Mouse (Mus musculus): ENCODE measurements at regions not wholly inside any gene's neighbourhood (a gene's known extent, or its start where the extent isn't known, plus 50 kb on each side); places are given as distances from the start of the nearest gene placed in this dataset.

DNA sequence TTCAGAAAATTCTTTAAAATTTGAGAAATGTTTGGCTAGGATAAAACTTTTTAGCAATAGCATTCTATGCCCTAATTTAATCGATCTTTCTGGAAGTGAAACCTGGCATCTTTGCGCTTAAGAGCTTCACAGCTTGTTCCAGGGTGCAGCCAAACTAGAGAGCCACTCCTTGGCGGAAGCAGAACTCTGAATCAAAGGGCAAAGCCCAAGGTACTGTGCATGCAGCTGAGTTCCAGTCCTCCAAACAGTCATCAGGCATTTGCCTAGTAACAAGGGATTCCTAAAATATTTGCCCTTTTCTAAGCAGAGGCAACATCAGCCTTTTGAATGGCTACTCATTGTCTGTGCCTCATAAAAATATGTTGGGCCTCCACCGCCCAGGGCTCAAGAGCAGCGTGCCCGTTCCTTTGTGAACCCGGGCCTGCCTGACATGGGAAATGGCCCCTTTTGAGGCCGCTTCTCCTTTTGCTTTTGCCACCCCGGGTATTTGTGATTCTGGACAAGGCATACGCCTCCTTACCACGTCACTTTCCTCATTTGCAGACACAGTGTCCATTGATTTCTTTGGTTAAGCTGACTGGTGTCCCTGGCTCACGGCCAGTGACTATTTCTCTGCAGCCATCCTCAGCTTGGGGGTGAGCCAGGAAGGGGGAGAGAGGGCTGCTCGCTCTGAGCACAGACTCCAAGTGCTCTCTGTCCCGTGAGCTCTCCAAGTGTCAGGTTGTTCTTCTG, 402.2 kb upstream of the Smim15 start:
- DNase-seq (ENCODE audit: low spot score in 2 of 2), result peak; percentile 48 to 72

DNA sequence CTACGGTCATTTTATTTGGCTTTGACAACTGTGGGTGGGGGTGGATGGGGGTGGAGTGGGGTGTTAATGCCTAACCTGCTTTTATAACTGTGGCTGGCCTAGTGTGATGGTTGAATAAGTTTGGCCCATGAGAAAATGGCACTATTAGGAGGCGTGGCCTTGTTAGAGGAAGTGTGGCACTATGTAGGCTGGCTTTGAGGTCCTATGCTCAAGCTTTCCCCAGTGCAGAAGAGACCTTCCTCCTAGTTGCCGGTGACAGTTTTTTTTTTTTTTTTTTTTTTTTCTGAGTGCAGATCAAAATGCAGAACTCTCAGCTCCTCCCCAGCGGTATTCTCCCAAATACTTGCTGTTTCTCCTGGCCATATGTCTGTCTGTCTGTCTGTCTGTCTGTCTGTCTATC, 404.6 kb upstream of the Smim15 start:
- no peak for DNase-seq (ENCODE audit: low spot score in 2 of 2)

DNA sequence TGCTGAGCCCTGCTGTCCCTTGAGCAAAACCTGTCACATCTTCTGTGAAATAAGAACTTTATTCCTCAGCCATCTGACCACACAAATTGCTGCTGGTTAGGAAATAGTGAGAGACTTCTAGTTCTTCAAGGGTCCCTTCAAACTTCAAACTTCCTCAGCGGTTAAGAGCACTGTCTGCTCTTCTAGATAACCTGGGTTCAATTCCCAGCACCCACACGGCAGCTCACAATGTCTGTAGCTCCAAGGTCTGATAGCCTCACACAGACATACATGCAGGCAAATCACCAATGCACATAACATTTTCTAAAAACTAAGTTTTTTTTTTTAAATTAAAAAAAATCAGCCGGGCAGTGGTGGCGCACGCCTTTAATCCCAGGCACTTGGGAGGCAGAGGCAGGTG, 407.0 kb upstream of the Smim15 start:
- DNase-seq (ENCODE audit: low spot score in 2 of 2), result no peak

DNA sequence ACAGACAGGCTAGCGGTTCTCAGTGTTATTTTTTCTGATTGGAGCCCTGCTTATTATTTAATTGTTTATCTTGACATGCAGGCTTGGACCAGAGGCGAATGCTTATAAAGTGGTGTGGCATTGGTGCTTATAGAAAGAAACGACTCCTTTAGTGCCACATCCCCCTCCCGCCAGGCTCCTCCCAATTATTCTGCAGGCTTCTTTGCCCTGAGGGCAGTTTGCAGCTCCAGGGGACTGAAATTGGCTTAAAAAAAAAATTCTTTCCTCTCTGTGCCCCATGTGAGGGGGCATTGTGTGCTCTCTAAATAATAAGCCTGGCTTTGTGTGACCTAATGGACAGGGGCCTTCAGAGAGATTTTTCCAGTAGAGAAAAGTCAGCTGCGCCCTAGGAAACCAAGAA, 409.1 kb upstream of the Smim15 start:
- no peak for DNase-seq (ENCODE audit: low spot score in 2 of 2)

DNA sequence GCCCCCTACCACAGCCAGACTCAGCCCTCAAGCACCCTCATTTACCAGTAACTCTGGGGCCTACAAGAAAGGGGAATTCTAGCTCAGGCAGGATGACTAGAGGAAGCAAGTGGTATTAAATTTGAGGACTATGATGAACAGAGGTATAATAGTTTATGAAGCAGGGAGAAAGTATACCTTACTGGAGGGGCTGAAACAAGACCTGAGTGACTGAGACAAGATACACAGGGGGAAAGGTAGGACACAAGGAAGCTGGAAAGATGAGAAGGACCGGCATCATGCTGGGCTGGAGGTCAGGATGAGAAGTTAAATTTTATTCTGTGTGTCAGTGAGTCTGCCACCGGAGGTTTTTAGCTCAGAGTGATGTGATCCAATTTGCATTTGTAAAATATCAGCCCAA, 417.2 kb upstream of the Smim15 start:
- DNase-seq (ENCODE audit: low spot score in 2 of 2), result no peak

DNA sequence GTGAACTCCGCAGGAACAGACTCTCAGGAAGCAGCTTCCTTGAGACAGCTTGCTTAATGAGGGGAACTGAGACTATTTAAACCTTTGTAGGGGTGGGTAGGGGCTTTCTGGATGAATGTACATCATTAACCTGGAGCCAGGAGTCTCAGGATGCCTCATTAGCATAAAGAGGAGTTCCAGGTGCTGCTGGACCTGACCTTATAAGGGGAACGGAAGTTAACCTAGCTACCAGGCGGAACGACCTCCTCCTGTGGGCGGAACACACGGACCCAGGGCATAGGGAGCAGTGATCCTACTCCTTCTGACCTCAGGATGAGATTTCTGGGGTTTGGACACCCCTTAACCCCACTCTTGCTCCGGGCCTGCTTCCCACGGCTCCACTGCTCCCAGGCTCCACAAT, 417.6 kb upstream of the Smim15 start:
- DNase-seq (ENCODE audit: low spot score in 2 of 2), result no peak

DNA sequence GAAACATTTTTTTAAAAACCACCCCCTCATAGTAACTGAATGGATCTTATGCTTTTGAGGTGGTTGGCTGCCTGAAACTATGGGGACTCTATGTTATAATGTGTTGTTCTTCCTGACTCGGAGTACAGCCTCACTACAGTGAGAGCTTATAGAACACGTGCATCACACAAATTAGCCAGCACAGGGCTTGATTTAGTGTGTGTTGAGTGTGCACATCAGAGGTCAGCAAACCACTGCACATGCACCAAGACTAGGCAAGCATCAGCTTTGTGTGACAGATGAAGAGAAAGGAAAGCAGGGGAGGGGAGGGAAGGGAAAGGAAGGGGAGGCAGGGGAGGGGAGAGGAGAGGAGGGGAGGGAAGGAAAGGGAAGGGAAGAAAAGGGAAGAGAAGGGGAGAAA, 422.9 kb upstream of the Smim15 start:
- no peak for DNase-seq (ENCODE audit: low spot score in 2 of 2)

DNA sequence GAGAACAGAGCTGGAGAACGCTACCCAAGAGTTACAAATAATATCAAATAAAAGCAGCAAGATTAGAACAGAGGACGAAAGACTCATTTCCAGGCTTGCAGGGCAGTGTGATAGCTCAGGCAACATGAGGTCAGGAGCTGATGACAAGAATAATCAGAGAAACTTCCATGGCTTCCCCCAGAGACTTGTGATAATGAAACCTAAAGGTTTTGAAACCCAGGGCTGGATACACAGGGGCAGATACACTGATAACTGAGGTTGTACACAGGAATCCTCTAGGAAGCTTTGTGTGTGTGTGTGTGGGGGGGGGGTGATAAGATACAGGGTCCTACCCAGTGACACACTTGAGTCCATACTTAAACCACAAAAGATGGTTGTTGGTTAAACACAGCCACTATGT, 423.4 kb upstream of the Smim15 start:
- no peak for DNase-seq (ENCODE audit: low spot score in 2 of 2)

DNA sequence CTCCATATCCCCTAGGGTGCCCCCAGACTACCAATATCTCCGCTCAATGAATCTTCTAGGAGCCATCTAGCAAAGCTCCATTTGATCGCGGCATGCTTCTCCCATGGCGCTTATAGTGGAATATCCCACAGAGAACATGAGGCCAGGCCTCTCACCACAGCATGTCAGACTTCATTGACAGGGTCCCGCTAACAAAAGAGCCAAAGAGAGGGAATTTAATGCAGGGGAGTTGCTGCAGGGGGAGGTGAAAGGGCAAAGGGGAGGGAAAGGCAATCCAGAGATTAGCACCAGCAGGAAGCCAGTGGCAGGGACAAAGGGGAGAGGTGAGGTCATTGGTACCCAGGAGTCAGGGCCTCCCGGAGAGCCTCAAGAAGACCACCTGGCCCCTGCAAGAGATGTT, 424.0 kb upstream of the Smim15 start:
- DNase-seq (ENCODE audit: low spot score in 2 of 2), result no peak

DNA sequence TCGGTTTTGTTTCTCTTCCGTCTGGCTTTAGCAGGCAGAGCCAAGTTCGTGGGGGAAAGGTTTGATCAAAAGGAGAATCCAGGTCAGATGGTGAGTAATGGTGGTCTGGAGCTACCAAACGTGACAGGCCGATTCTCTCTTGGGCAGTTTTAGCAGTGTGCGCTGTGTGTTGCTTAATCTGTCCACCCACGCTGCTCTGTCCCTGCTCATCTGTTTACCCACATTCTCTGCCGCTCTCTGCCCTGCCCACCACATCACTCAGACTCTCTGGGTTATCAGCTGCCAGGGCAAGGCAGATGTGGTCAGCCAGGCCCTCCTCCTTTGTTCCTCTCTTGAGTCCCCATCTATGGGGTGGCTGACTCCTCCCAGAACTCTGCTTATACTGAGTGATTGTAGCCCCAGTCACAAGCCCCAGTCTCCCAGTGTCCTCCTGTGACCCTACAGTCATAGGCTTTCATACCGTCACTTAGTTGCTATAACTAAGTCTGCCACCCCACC, 424.8 kb upstream of the Smim15 start:
- DNase-seq (ENCODE audit: low spot score in 2 of 2), result no peak

DNA sequence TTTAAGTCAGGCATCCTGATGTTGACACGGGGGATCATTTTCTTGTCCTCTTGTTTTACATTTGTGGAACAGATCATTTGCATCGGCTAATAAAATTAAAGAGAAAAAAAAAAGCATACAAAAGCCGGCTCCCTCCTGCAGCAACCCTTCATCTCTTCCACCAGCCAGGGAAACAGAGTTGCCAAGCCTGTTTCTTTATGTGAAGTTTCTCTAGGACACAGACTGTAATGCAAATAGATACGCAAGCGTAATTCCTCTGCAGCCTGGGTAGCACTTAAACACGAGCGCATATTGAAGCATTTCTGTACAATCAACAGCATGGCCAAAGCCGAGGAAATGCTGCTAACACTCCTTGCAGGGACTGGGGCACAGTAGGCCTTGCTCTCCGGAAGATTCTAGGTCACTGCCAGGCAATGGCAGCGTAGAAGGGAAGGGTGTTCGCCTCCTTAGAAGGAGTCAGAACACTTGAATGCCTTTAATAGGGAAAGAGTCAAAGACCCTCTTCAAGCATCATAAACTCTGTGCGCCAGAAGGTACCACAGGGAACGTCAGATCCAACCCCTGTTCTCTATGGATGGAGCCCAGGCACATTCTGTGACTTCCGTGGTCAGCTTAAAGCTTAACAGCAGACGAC, 425.3 kb upstream of the Smim15 start:
- DNase-seq (ENCODE audit: low spot score in 2 of 2), result no peak

DNA sequence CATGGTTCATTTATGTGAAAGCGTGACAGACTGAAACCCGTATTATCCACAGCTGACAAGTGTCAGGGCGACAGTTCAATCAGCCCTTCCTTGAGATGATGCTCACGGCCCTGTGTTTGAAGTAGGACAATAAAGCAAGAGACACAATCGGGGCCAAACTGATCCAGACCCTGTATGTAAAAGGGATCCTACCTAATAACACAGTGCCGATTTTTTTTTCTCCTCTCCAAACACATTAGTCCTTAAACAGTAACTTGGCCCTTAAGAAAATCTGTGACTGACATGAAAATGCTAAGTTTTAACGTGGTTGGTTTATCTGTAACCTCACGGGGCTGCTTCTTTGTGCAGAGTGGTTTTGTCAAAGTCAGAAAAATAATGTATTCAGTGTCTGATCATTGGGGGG, 425.9 kb upstream of the Smim15 start:
- DNase-seq (ENCODE audit: low spot score in 2 of 2), result no peak

DNA sequence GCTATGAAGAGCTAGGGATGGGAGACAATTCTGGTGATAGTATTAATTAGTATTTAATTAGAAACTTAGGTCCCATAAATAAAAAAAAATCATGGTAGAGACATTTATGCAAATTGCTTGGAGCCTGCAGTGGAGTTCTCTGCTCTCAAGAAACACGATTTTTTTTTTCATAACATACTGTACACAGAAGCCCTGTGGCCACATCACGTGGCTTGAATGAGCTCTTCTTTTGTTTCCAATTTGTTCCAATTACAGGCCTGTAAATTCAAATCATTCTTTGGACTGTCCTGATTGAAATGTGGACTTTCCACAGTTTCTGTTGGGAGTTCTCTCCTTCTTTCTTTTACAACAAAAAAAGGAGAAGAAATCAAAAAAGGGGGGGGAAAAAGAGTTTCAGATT, 426.7 kb upstream of the Smim15 start:
- no peak for DNase-seq (ENCODE audit: low spot score in 2 of 2)

DNA sequence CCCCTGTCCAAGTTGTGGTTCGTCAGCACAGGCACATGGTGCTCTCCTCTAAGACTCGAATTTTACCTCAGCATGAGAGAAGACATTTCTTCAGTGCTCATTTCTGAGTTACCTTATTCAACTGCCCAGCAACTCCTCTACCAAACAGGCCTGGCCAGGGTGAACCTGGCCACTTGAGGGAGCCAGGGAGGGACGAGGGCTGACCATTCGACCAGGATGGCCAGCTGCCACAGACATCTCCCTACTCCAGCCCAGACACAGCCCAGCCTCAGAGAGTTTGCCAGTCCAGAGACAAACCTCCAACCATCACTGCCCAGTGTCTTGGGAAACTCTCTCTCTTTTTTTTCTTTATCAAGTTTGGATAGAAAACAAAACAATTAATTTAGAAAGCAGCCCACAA, 427.5 kb upstream of the Smim15 start:
- no peak for DNase-seq (ENCODE audit: low spot score in 2 of 2)

DNA sequence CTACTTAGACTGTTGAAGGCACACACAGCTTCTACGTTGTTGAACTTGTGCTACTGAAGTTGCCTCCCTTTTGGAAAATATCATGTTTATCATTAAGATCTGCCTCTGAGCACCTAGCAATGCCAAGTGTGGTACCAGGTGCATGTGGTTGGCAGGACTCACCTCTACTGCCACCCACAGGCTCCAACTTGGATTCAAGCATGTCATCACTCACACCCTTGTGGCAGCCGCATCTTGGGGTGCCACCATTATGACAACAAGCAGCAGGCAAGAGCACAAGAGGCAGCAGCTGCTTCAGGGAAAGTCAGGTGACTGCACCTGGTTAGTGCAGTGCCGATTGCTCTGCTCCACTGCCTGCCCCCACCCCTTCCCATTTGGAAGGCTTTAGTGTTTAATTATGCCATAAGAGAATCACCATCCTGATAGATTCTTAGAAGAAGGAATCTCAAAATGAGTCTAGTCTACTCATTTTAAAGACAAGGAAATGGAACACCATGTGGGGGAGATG, 435.2 kb upstream of the Smim15 start:
- DNase-seq (ENCODE audit: low spot score in 2 of 2), result no peak

DNA sequence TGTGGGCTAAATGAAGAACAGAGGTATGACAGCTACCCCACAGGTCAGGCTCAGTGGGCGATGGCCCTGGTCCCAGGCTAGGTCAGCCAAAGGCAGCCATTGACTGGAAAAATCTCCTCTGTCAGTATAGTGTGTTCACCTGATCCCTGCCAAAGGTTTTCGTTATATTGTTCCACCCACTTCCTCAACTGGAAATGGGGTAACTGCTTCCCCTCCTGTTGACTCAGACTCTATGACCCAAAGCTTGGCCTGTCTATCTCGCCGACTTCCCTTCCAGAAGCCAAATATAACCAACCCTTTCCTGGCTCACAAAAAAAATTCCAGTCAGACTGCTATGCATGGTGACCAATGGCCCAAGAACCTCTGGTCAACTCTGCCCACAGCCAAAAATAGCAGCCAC, 437.0 kb upstream of the Smim15 start:
- DNase-seq (ENCODE audit: low spot score in 2 of 2), result no peak

DNA sequence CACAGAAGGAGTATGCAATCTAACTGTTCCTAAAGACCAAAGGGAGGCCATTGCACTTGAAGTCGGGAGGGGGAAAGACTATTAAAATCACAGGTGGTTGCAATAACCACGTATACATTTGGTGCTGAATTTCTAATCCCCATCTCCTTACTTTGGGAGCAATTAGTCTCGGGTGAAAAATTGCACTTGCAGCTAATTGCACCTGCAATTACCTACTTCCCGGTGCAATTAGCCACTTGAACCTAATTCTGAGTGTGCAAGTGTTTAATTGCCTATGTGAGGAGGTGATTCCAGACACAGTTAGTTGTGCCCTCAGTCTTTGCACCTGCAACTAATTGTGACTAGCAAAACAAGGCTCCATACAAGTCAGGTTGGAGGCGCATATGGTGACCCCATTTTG, 442.1 kb upstream of the Smim15 start:
- DNase-seq (ENCODE audit: low spot score in 2 of 2), result no peak

DNA sequence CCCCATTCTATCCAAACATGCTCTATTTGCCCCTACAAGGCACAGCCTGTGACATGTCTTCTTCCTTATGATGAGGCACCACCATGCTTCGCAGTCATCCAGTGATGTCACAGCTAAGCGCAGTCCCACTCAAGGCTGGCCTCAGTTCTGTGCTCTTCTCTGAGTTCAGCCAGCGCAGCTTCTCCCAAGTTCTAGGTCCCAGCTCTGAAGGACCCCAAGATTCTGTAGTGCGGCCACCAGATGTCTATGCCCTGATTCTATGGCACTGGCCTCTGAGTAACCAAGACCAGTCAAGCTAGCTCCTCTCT, 443.2 kb upstream of the Smim15 start:
- no peak for DNase-seq (ENCODE audit: low spot score in 2 of 2)

DNA sequence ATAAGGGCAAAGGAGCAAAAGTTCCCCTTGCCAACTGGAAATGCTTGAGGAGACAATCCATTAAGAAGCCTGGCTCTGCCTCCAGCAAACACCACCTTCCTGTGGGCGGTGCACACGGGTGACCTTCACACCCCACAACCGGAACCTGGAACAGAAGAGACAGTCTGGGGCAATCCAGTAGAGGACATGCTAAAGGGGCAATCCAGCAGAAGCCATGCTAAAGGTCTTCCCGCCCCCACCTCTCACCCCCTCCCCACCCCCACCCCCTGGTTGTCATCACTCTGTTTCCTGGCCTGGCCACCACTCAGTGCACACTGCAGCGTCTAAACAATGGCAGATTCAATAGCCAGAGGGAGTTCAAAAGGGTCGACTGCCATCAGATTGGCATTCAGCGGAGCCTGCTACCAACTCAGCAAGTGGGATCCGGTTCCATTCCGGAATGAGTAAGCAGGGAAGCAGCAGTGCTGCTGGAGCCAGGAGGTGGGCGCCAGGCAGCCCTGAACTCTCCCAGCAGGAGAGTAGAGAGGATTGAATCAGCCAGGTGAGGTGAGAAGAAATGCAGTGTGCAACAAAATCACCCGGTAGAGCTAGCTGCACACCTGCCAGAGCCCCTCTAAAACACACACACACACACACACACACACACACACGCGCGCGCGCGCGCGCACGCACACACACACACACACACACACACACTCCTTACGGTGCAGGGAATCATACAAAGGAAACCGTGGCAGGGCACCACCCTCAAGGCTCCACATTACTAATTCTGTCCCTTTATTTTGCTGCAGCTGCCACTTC, 443.7 kb upstream of the Smim15 start:
- no peak for DNase-seq (ENCODE audit: low spot score in 2 of 2)

DNA sequence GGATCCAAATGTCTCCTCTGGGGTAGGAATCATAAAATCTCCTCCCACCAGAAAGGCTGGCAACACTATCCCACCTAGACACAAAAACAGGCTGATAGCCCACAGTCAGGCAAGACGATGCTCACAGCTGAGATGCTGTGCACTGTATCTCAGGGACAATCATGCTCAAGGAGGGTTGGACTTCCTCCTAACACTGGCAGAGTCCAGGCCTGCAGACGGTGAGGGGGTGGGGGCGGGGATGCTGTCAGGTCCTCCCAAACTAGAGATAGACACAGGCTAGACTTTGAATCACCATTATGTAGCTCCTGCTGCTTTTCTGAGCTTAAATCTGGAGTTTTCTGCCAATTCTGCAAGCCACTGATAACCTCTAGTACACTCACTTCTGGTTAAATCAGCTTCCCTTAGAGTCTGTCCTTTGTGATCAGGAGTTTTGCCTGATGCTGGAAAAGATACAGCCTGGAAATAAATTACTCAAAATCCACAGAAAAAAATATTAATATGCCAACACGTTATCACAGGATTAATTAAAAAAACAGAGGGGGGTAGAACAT, 445.1 kb upstream of the Smim15 start:
- DNase-seq (ENCODE audit: low spot score in 2 of 2), result no peak

DNA sequence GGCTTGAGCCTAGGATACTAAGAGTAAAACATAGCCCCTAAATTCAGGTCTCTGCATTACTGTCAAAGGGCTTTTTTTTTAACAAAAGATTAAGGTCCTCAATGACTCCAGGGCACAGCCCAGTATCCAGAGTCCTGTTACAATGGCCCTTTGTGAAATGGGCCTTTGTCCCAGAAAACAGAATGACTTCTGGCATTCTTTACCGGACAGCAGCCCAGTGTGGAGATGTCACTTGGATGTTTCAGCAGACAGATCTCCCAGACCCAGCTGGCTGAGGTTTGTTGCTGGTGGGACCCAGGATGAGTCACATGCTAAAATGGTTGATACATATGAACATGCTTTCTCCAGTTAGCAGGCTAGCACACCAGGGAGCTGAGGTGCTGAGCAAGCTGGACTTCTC, 445.9 kb upstream of the Smim15 start:
- DNase-seq (ENCODE audit: low spot score in 2 of 2), result no peak

DNA sequence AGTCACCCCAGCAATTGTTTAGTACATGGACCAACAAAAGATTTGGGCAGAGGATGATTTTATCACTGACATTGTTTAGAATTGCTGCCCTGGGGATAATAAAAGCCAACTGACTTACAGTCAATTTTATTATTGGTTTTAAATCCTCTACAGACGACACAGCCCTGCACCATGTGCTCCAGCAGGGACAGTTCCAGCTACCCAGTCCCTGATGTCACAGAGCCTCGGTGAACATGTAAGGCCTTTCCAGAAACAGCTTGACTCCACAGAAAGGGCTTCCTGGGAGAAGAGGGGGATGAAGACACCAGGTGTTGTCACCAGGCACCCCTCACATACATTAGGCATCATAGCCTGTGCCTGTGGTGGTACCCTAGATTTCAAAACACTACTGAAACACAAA, 447.0 kb upstream of the Smim15 start:
- no peak for DNase-seq (ENCODE audit: low spot score in 2 of 2)

DNA sequence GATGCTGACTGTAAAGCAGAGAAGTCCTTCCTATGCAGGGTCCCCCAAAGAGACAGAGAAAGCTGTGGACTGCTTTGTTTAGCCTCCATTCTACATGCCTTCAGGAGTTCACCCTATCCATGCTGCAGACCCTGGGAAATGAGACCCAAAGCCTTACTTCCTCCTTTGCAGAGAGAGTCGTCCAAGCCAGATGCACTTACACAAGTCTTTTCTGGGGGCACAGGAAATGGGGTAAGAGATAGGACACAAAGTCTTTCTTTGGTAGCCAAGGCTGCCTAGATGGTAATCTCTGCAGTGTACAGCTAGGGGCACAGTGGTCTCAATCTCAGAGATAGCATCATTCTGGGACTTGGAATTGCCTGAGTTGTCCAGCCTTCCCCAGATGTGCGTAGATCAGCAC, 448.1 kb upstream of the Smim15 start:
- DNase-seq (ENCODE audit: low spot score in 2 of 2), result no peak

Data from frontal cortex, postnatal 14 days (tissue).